Comparison of ENCODE assay signal across 23 mouse cellular contexts in the genomic region with DNA sequence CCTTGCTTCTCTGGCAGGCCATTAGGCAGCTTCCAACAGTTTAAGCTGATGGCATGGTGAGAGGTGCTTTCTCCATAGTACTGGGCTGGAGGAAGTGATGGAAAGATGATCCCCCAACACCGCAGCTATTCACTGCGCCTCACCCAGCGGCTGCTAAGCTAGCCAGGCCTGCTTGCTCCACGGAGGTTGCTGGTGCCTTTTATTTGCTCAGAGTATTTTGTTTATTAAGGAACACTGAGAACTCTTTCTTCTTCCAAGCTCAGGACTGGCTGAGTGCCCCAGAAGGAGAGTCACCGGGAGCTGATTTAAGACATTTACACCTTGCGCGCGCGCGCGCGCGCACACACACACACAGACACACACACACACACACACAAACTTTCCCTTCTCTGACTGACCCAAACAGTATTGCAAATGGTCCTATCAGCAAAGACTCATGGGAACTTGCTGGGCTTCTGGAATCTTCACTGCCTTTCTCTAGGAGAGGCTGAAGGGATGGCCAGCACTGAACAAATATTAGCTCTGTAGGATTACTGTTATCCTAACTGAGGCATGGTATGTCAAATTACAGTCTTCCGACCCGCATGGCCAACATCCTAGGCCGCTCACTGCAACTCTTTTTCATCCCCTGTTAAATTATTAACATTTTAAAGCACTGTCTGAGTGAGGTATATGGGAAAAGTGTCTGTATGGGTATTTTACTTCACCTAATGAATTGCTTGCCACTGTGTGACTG. TPM values are rescaled to one million over a fixed set of nuclear protein-coding genes. Genes with fewer than 3 reads are reported as not detected.
DNase-seq lines count a peak whose midpoint lies in the region; ATAC-seq and TF ChIP-seq lines count a peak whose summit lies in the region.
"Had no signal": no experiment of that assay in that cellular context is flagged by ENCODE, and none has a peak within 500 bp of the region (broad histone marks: within the 10 kb centered on the region; RNA-seq: fewer than 3 reads in every experiment).

No protein-coding gene starts in this region.

- no peak overlapping the region for H3K4me2 ChIP-seq in embryonic facial prominence, embryonic 11.5 days (ENCODE audit: low read depth, low read length)
- H3K4me2 ChIP-seq in intestine, embryonic 14.5 days (ENCODE audit: low read length), result no peak overlapping the region
- H3K4me2 ChIP-seq in intestine, postnatal 0 days (replicated peaks; ENCODE audit: low read depth), result no peak overlapping the region
- no peak overlapping the region for H3K4me2 ChIP-seq in stomach, embryonic 16.5 days (ENCODE audit: low read depth, low read length)
- no peak overlapping the region for H3K4me2 ChIP-seq in forebrain, embryonic 13.5 days
- H3K4me2 ChIP-seq: hindbrain, embryonic 14.5 days; liver, embryonic 13.5 days; lung, embryonic 14.5 days; neural tube, embryonic 12.5 days had no signal

- WGBS in embryonic facial prominence, embryonic 11.5 days, result 65% methylated on average over 16 of the region's 16 CpGs
- WGBS in embryonic facial prominence, embryonic 10.5 days, result 64% methylated on average over 16 of the region's 16 CpGs
- 62% methylated on average over 16 of the region's 16 CpGs for WGBS in intestine, embryonic 14.5 days
- WGBS in intestine, postnatal 0 days, result 54% methylated on average over 16 of the region's 16 CpGs
- WGBS in stomach, embryonic 16.5 days, result 68% methylated on average over 16 of the region's 16 CpGs
- WGBS in forebrain, embryonic 13.5 days, result 66% methylated on average over 16 of the region's 16 CpGs

- no peak overlapping the region for H3K9ac ChIP-seq in embryonic facial prominence, embryonic 11.5 days (replicated peaks; ENCODE audit: low read length)
- no peak overlapping the region for H3K9ac ChIP-seq in intestine, embryonic 14.5 days (ENCODE audit: low read length)
- no peak overlapping the region for H3K9ac ChIP-seq in intestine, postnatal 0 days (ENCODE audit: low read depth, low read length)
- no peak overlapping the region for H3K9ac ChIP-seq in stomach, embryonic 16.5 days (ENCODE audit: low read length)
- H3K9ac ChIP-seq in forebrain, embryonic 13.5 days, result no peak overlapping the region
- H3K9ac ChIP-seq: hindbrain, embryonic 14.5 days; liver, embryonic 13.5 days; lung, embryonic 14.5 days; neural tube, embryonic 12.5 days had no signal

- H3K4me3 ChIP-seq in embryonic facial prominence, embryonic 11.5 days (ENCODE audit: low read depth, low read length), result no peak overlapping the region
- H3K4me3 ChIP-seq in embryonic facial prominence, embryonic 10.5 days, result no peak overlapping the region
- H3K4me3 ChIP-seq in intestine, embryonic 14.5 days (ENCODE audit: low read depth, low read length), result no peak overlapping the region
- H3K4me3 ChIP-seq in intestine, postnatal 0 days (ENCODE audit: low read depth, low read length), result no peak overlapping the region
- no peak overlapping the region for H3K4me3 ChIP-seq in stomach, embryonic 16.5 days (replicated peaks; ENCODE audit: low read length)
- H3K4me3 ChIP-seq in forebrain, embryonic 13.5 days, result no peak overlapping the region
- H3K4me3 ChIP-seq: left cerebral cortex, adult 2 months; liver, embryonic 13.5 days; megakaryocyte, embryonic 14.5 days; neural tube, embryonic 12.5 days had no signal

- H3K27me3 ChIP-seq in embryonic facial prominence, embryonic 11.5 days (ENCODE audit: control insufficient read depth, insufficient read depth, low read length), result no peaks in the 10 kb centered on the region
- H3K27me3 ChIP-seq in embryonic facial prominence, embryonic 10.5 days (replicated peaks; ENCODE audit: low read depth, poor library complexity, severe bottlenecking), result peaks cover 24% of the 10 kb centered on the region
- no peaks in the 10 kb centered on the region for H3K27me3 ChIP-seq in intestine, embryonic 14.5 days (replicated peaks; ENCODE audit: control insufficient read depth, insufficient read depth, low read length)
- H3K27me3 ChIP-seq in intestine, postnatal 0 days (replicated peaks; ENCODE audit: control insufficient read depth, insufficient read depth, low read length), result no peaks in the 10 kb centered on the region
- H3K27me3 ChIP-seq in stomach, embryonic 16.5 days (ENCODE audit: control insufficient read depth, insufficient read depth, low read length), result no peaks in the 10 kb centered on the region
- peaks cover 21% of the 10 kb centered on the region for H3K27me3 ChIP-seq in forebrain, embryonic 13.5 days

- TF ChIP-seq CTCF in intestine, postnatal 0 days (IDR thresholded peaks at IDR 0.05; ENCODE audit: low read depth), result no peak

- no peaks in the 10 kb centered on the region for H3K4me1 ChIP-seq in embryonic facial prominence, embryonic 11.5 days (ENCODE audit: control insufficient read depth, insufficient read depth, low read length)
- H3K4me1 ChIP-seq in embryonic facial prominence, embryonic 10.5 days, result peaks cover 23% of the 10 kb centered on the region
- H3K4me1 ChIP-seq in intestine, embryonic 14.5 days (replicated peaks; ENCODE audit: control insufficient read depth, insufficient read depth, low read length), result no peaks in the 10 kb centered on the region
- H3K4me1 ChIP-seq in intestine, postnatal 0 days (replicated peaks; ENCODE audit: control insufficient read depth, insufficient read depth, low read length), result 0 out of 2 replicates have a peak, but pooled peaks cover 9% of the 10 kb centered on the region
- no peaks in the 10 kb centered on the region for H3K4me1 ChIP-seq in stomach, embryonic 16.5 days (ENCODE audit: control insufficient read depth, insufficient read depth, low read length)
- no peaks in the 10 kb centered on the region for H3K4me1 ChIP-seq in forebrain, embryonic 13.5 days
- H3K4me1 ChIP-seq: liver, embryonic 13.5 days; megakaryocyte, embryonic 14.5 days; neural tube, embryonic 12.5 days had no signal

- ATAC-seq in embryonic facial prominence, embryonic 11.5 days (replicated peaks; ENCODE audit: insufficient number of reproducible peaks, low FRiP score, low TSS enrichment, low read depth), result no peak
- peak; percentile 64 for ATAC-seq in intestine, embryonic 14.5 days (replicated peaks; ENCODE audit: low FRiP score, low TSS enrichment, low read depth)
- ATAC-seq in intestine, postnatal 0 days, result no peak
- ATAC-seq in stomach, embryonic 16.5 days (ENCODE audit: insufficient read depth, low FRiP score), result 0 out of 2 replicates have a peak, but pooled peaks have one; percentile 18
- no peak for ATAC-seq in forebrain, embryonic 13.5 days
- ATAC-seq: CD4-positive, CD25-positive, alpha-beta regulatory T cell, adult 4 months had no signal

- DNase-seq in embryonic facial prominence, embryonic 11.5 days (ENCODE audit: low spot score), result peak; percentile 14
- no peak for DNase-seq in embryonic facial prominence, embryonic 10.5 days (ENCODE audit: low spot score)
- peak; percentile 49 for DNase-seq in intestine, embryonic 14.5 days (ENCODE audit: low spot score)
- DNase-seq in ZHBTc4 (ENCODE audit: low read depth, low spot score), result peak; percentile 24
- DNase-seq: adrenal gland, adult 2 months; cerebellum, adult 11-12 months; cerebellum, postnatal 10 days; kidney, adult 11 months; kidney, postnatal 10 days; liver, embryonic 13.5 days; lung, embryonic 14.5 days; midbrain, embryonic 14.5 days; right cerebral cortex, postnatal 4 days; thymus, adult 18-20 months; thymus, postnatal 36 days had no signal

- H3K36me3 ChIP-seq in embryonic facial prominence, embryonic 11.5 days (replicated peaks; ENCODE audit: control insufficient read depth, insufficient read depth, low read depth, low read length), result no peaks in the 10 kb centered on the region
- no peaks in the 10 kb centered on the region for H3K36me3 ChIP-seq in embryonic facial prominence, embryonic 10.5 days (replicated peaks)
- no peaks in the 10 kb centered on the region for H3K36me3 ChIP-seq in intestine, embryonic 14.5 days (ENCODE audit: control insufficient read depth, insufficient read depth, low read length)
- 0 out of 2 replicates have a peak, but pooled peaks cover 3% of the 10 kb centered on the region for H3K36me3 ChIP-seq in intestine, postnatal 0 days (ENCODE audit: control insufficient read depth, insufficient read depth)
- no peaks in the 10 kb centered on the region for H3K36me3 ChIP-seq in stomach, embryonic 16.5 days (ENCODE audit: control insufficient read depth, insufficient read depth, low read length)
- no peaks in the 10 kb centered on the region for H3K36me3 ChIP-seq in forebrain, embryonic 13.5 days (ENCODE audit: poor library complexity, severe bottlenecking)
- H3K36me3 ChIP-seq: liver, embryonic 13.5 days; neural tube, embryonic 12.5 days had no signal

- H3K27ac ChIP-seq in embryonic facial prominence, embryonic 11.5 days (replicated peaks; ENCODE audit: low read depth, low read length), result no peak overlapping the region
- H3K27ac ChIP-seq in embryonic facial prominence, embryonic 10.5 days (replicated peaks), result no peak overlapping the region
- H3K27ac ChIP-seq in intestine, embryonic 14.5 days (ENCODE audit: low read depth), result no peak overlapping the region
- no peak overlapping the region for H3K27ac ChIP-seq in intestine, postnatal 0 days (ENCODE audit: low read depth, low read length)
- H3K27ac ChIP-seq in stomach, embryonic 16.5 days (ENCODE audit: low read length), result peak overlapping the region; percentile 44; the same call in 1 of the 2 replicates
- H3K27ac ChIP-seq in forebrain, embryonic 13.5 days, result no peak overlapping the region
- H3K27ac ChIP-seq: hindbrain, embryonic 14.5 days; left cerebral cortex, adult 2 months; liver, embryonic 13.5 days; neural tube, embryonic 12.5 days had no signal

- no peaks in the 10 kb centered on the region for H3K9me3 ChIP-seq in embryonic facial prominence, embryonic 11.5 days (replicated peaks; ENCODE audit: control insufficient read depth, low read length)
- H3K9me3 ChIP-seq in embryonic facial prominence, embryonic 10.5 days, result no peaks in the 10 kb centered on the region
- H3K9me3 ChIP-seq in intestine, embryonic 14.5 days (ENCODE audit: control insufficient read depth, low read length), result no peaks in the 10 kb centered on the region
- no peaks in the 10 kb centered on the region for H3K9me3 ChIP-seq in intestine, postnatal 0 days (ENCODE audit: control insufficient read depth)
- no peaks in the 10 kb centered on the region for H3K9me3 ChIP-seq in stomach, embryonic 16.5 days (replicated peaks; ENCODE audit: control insufficient read depth, low read length)
- no peaks in the 10 kb centered on the region for H3K9me3 ChIP-seq in forebrain, embryonic 13.5 days (replicated peaks)
- H3K9me3 ChIP-seq: liver, embryonic 13.5 days; megakaryocyte, embryonic 14.5 days; neural tube, embryonic 12.5 days had no signal

RNA-seq across cellular contexts. Expression of a gene that starts 7.3 kb away (rescaled TPM):
- 1.4 and 2.0 TPM in 2 replicates for polyA plus RNA-seq in embryonic facial prominence, embryonic 11.5 days (2014; fragmentation: Nextera tagmentation; extraction: Ambion mirVana)
- polyA plus RNA-seq in embryonic facial prominence, embryonic 10.5 days (2016; fragmentation: Nextera tagmentation; extraction: Ambion mirVana), result 1.7 and 1.9 TPM in 2 replicates
- 5.1 and 6.0 TPM in 2 replicates for polyA plus RNA-seq in intestine, embryonic 14.5 days (2014; fragmentation: Nextera tagmentation; extraction: Ambion mirVana)
- polyA plus RNA-seq in intestine, postnatal 0 days (2015; fragmentation: Nextera tagmentation; extraction: Ambion mirVana), result 4.4 and 4.8 TPM in 2 replicates
- polyA plus RNA-seq in stomach, embryonic 16.5 days (2015; fragmentation: Nextera tagmentation; extraction: Ambion mirVana), result 4.6 and 6.6 TPM in 2 replicates
- polyA plus RNA-seq in forebrain, embryonic 13.5 days (2015; fragmentation: Nextera tagmentation; extraction: Ambion mirVana), result 0.82 and 1.1 TPM in 2 replicates
- polyA plus RNA-seq: CD4-positive, CD25-positive, alpha-beta regulatory T cell, adult 4 months had no signal

Comparison
In these comparisons a context has a peak if more than half of its experiments do, and no peak if none do; other contexts are left out.
1. ATAC-seq: peak in intestine, embryonic 14.5 days (single experiment) and stomach, embryonic 16.5 days (single experiment); none in embryonic facial prominence, embryonic 11.5 days (single experiment), intestine, postnatal 0 days (single experiment) and forebrain, embryonic 13.5 days (single experiment).